Mouse (Mus musculus) left cerebral cortex, adult 9 months (tissue): Measurements from ENCODE around the gene Ssx2ip.
A peak's percentile ranks its signal among the peaks of the same experiment; 100 is the strongest.

Experiments used
- DNase-seq, 2 experiments: peaks; one replicate each; pipeline ENCODE4 v3.0.0; 2022; ENCODE audit warnings: low spot score in 2 of 2

Ssx2ip gene

GRCm38 (mm10) chr3:146404311-146405201, at the start of gene Ssx2ip:
Ssx2ip (plus strand) TSS chr3:146404642.
- peak; percentile 79 to 96 for DNase-seq

GRCm38 (mm10) chr3:146355146-146355545, 49.3 kb upstream of the Ssx2ip start:
- no peak for DNase-seq

- no peak for DNase-seq
Measured at GRCm38 (mm10) chr3:146365471-146365870, 39.0 kb upstream of the Ssx2ip start.

- DNase-seq, result no peak
Measured at GRCm38 (mm10) chr3:146367058-146367457, 37.4 kb upstream of the Ssx2ip start.

- DNase-seq, result no peak
Measured at GRCm38 (mm10) chr3:146370553-146371095, 33.8 kb upstream of the Ssx2ip start.

- no peak for DNase-seq
Measured at GRCm38 (mm10) chr3:146371201-146371600, 33.2 kb upstream of the Ssx2ip start.

- no peak for DNase-seq
Measured at GRCm38 (mm10) chr3:146374596-146375175, 29.8 kb upstream of the Ssx2ip start.

GRCm38 (mm10) chr3:146375224-146375657, 29.2 kb upstream of the Ssx2ip start:
- no peak for DNase-seq

- no peak for DNase-seq
Measured at GRCm38 (mm10) chr3:146376337-146377130, 27.9 kb upstream of the Ssx2ip start.

GRCm38 (mm10) chr3:146377216-146377615, 27.2 kb upstream of the Ssx2ip start:
- no peak for DNase-seq

- no peak for DNase-seq
Measured at GRCm38 (mm10) chr3:146378753-146379152, 25.7 kb upstream of the Ssx2ip start.

- no peak for DNase-seq
Measured at GRCm38 (mm10) chr3:146379740-146380466, 24.5 kb upstream of the Ssx2ip start.

- no peak for DNase-seq
Measured at GRCm38 (mm10) chr3:146380874-146381273, 23.6 kb upstream of the Ssx2ip start.

- DNase-seq, result no peak
Measured at GRCm38 (mm10) chr3:146381471-146381870, 23.0 kb upstream of the Ssx2ip start.

- DNase-seq, result no peak
Measured at GRCm38 (mm10) chr3:146386800-146387199, 17.6 kb upstream of the Ssx2ip start.

- no peak for DNase-seq
Measured at GRCm38 (mm10) chr3:146392656-146393321, 11.7 kb upstream of the Ssx2ip start.

GRCm38 (mm10) chr3:146393641-146394100, 10.8 kb upstream of the Ssx2ip start:
- peak in 1 of 2 experiments; percentile 62 for DNase-seq

GRCm38 (mm10) chr3:146396256-146396655, 8.2 kb upstream of the Ssx2ip start:
- DNase-seq, result no peak

GRCm38 (mm10) chr3:146396934-146397333, 7.5 kb upstream of the Ssx2ip start:
- no peak for DNase-seq

GRCm38 (mm10) chr3:146397847-146398246, 6.6 kb upstream of the Ssx2ip start:
- DNase-seq, result no peak

GRCm38 (mm10) chr3:146399203-146399602, 5.2 kb upstream of the Ssx2ip start:
- peak in 1 of 2 experiments; percentile 40 for DNase-seq
